Mouse (Mus musculus) lung, embryonic 16.5 days (tissue): ENCODE data around the gene Fam69a. TPM values are rescaled to one million over a fixed set of nuclear protein-coding genes. Genes with fewer than 3 reads are reported as not detected.

Experiments used
- ATAC-seq: fragments of 200-750 bp; cut with Nextera tagmentation; 2 replicates; pipeline ENCODE4 v1.8.0; 2017; ENCODE audit warnings: low read depth, mild to moderate bottlenecking, moderate library complexity
- H3K27ac ChIP-seq: fragments of 300-500 bp; sonication (generic); 2 replicates; pipeline ENCODE4 v1.5.1; 2014; ENCODE audit warnings: mild to moderate bottlenecking, control low read depth, low read length
- H3K27me3 ChIP-seq: fragments of 300-500 bp; sonication (generic); 2 replicates; pipeline ENCODE4 v1.6.1; 2014; ENCODE audit warnings: low read depth, low read length, mixed read lengths; ENCODE audit not compliant: control insufficient read depth, insufficient read depth
- H3K36me3 ChIP-seq: fragments of 300-500 bp; sonication (generic); 2 replicates; pipeline ENCODE4 v1.6.1; 2014; ENCODE audit warnings: low read length; ENCODE audit not compliant: control insufficient read depth, insufficient read depth
- H3K4me1 ChIP-seq: fragments of 300-500 bp; sonication (generic); replicated peaks from 2 replicates; pipeline ENCODE4 v1.6.1; 2014; ENCODE audit warnings: low read length, mixed read lengths; ENCODE audit not compliant: control insufficient read depth, insufficient read depth
- H3K4me2 ChIP-seq: fragments of 300-500 bp; sonication (generic); 2 replicates; pipeline ENCODE4 v1.6.1; 2014; ENCODE audit warnings: low read depth, low read length, control low read depth
- H3K4me3 ChIP-seq: fragments of 300-500 bp; sonication (generic); 2 replicates; pipeline ENCODE4 v1.5.1; 2014; ENCODE audit warnings: mild to moderate bottlenecking, low read length, control low read depth
- H3K9ac ChIP-seq: fragments of 300-500 bp; sonication (generic); 2 replicates; pipeline ENCODE4 v1.6.1; 2014; ENCODE audit warnings: low read length, control low read depth
- H3K9me3 ChIP-seq: fragments of 300-500 bp; sonication (generic); 2 replicates; pipeline ENCODE4 v1.6.1; 2016; ENCODE audit warnings: low read length; ENCODE audit not compliant: control insufficient read depth
- WGBS: fragments of 180-500 bp; shearing (Covaris S2); extraction: QIAGEN DNeasy Blood & Tissue Kit; methylation state at CpG from one replicate; pipeline ENCODE4 v1.1.7; 2014; 5-methylcytosine and 5-hydroxymethylcytosine counted together
- polyA plus RNA-seq: library from polyadenylated mRNA; unstranded; fragments of >200 nt; fragmentation: Nextera tagmentation; extraction: Ambion mirVana; gene quantifications from 2 replicates; pipeline ENCODE4 v1.2.1, GENCODE M21; 2015

Fam69a gene
- polyA plus RNA-seq, 1 experiment from 2014 or later, result 24.4 TPM

DNA sequence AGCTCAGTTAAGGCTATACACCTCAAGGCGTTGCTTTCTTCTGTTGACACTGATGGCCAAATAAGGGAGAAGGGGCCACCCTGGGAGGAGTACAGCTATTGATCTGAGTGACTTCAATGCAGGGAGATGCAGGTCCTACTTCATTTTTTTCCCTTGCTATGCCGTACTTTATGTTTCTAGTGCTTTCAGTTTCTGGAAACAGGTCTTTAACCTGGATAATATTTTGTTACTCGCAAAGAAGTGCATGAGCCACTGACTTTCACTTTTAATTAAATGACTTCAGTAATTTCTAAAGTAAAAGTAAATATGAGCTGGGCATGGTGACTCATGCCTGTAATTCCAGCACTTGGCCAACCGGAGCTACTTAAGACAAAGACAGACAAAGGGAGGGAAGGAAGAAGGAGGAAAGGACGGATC lies 958 bp upstream of the Fam69a start:
- no peak for ATAC-seq
- H3K4me2 ChIP-seq, result peak overlapping the region; percentile 90
- no peaks in the 10 kb centered on the region for H3K27me3 ChIP-seq
- peak overlapping the region; percentile 31 for H3K27ac ChIP-seq
- no peaks in the 10 kb centered on the region for H3K36me3 ChIP-seq
- WGBS, result 6% methylated on average over 5 of the region's 5 CpGs
- H3K4me1 ChIP-seq, result peaks cover 6% of the 10 kb centered on the region; the same call in 1 of the 2 replicates
- H3K9me3 ChIP-seq, result peaks cover 2% of the 10 kb centered on the region; the same call in 1 of the 2 replicates
- H3K9ac ChIP-seq, result peak overlapping the region; percentile 80
- peak overlapping the region; percentile 87 for H3K4me3 ChIP-seq

DNA sequence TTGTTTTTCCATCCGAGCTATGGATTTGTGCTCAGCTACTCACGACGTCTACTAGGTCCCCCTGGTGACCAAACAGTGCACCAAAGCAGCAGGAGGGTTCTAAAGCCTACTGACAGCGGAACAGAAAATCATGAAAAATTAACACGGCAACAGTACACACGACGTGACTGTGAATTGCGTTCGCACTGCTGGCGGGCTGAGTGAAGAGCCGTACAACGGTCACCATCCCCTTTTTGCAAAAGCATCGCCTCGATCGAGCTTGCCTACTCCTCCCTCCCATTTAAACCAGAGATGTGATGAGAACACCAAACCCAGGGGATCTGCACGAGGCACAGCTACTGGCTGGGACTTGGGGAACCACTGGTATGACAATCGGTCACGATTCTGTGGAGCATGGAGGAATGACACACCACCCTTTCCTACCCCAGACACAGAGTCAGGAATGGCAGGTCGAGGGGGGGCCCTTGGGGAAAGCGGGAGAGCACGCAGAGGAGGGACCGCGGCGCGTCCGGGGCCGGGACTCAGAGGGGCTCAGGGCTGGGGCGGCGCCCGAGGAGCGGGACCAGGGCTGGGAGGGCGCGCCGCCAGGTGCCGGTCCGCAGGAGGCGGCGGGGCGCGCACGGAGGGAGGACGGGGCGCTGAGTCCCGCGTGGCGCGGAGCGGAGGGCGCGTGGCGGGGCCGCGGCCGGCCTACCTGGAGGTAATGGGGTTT lies 474 bp downstream of the Fam69a start:
- peak overlapping the region; percentile 80 for H3K9ac ChIP-seq
- H3K27me3 ChIP-seq, result no peaks in the 10 kb centered on the region
- H3K27ac ChIP-seq, result peak overlapping the region; percentile 89
- peaks cover 2% of the 10 kb centered on the region; the same call in 1 of the 2 replicates for H3K9me3 ChIP-seq
- no peaks in the 10 kb centered on the region for H3K36me3 ChIP-seq
- H3K4me2 ChIP-seq, result peak overlapping the region; percentile 90
- peak; percentile 86 for ATAC-seq
- peaks cover 6% of the 10 kb centered on the region; the same call in 1 of the 2 replicates for H3K4me1 ChIP-seq
- under 1% methylated on average over 39 of the region's 54 CpGs for WGBS
- peak overlapping the region; percentile 87 for H3K4me3 ChIP-seq

DNA sequence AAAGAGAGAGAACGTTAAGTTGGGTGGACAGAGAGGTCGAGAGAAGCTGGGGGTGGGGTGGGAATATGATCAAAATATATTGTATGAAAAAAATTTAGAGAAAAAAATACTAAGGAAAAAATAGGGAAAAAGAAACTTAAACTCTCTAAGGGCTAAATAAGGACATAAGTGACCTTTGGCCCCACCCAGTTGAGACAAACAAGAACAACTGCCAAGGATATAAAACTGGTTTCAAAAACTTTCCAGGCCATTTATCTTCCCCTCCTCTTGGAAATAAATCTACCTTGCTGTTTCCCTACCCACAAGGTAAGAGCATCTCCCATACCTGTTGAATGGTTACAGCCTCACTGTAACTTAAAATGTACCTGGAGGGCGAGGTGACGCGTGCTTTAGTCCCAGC lies 2.9 kb downstream of the Fam69a start:
- no peaks in the 10 kb centered on the region for H3K27me3 ChIP-seq
- no peak overlapping the region for H3K9ac ChIP-seq
- WGBS, result 89% methylated on average over 5 of the region's 5 CpGs
- H3K4me1 ChIP-seq, result peaks cover 6% of the 10 kb centered on the region; the same call in 1 of the 2 replicates
- no peak overlapping the region for H3K4me2 ChIP-seq
- H3K4me3 ChIP-seq, result no peak overlapping the region
- no peak overlapping the region for H3K27ac ChIP-seq
- peaks cover 2% of the 10 kb centered on the region; the same call in 1 of the 2 replicates for H3K9me3 ChIP-seq
- no peak for ATAC-seq
- no peaks in the 10 kb centered on the region for H3K36me3 ChIP-seq

DNA sequence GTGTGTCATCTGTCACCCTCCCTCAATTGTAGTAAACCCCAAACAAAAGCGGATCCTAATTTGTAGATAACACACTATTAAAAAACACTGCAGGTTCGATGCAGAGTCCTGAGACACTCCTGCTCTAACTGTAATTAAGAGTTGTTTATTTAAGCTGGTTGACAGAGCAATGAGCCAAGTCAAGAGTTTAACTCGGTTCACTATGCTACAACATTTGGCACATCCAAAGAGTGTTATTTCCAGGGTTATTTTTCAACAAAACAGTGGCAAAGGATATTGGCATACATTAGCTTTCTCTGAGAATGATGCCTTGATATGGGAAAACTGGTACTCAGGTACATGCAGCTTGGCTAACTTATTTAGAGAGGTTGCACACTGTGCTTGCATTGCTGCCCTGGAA lies 4.9 kb downstream of the Fam69a start:
- Histone ChIP-seq H3K27me3 (no peaks in the 10 kb centered on the region), H3K9ac (no peak overlapping the region), H3K4me2 (no peak overlapping the region), H3K9me3 (no peaks in the 10 kb centered on the region), H3K4me1 (peaks cover 3% of the 10 kb centered on the region; the same call in 1 of the 2 replicates), H3K4me3 (no peak overlapping the region), H3K27ac (no peak overlapping the region), H3K36me3 (no peaks in the 10 kb centered on the region)
- ATAC-seq, result no peak
- WGBS, result 57% methylated on average over 3 of the region's 3 CpGs

DNA sequence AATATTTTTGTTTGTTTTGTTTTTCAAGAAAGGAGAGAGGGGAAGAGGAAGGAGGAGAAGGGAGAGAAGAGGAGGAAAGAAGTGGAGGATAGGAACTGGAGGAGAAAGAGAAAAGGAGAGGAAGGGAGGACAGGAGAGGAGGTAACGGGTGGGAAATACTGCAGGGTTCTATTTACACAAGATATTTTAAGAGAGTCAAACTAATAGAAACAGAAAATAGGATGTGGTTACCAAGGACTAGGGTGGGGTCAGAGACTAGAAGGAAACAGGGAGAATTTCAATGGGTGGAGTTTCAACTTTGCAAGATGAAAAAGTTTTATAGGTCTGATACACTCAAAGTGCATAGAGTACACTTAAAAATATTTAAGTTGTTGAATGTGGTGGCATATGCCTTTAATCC lies 7.0 kb downstream of the Fam69a start:
- no peak for ATAC-seq
- H3K4me3 ChIP-seq, result no peak overlapping the region
- no peaks in the 10 kb centered on the region for H3K27me3 ChIP-seq
- no peak overlapping the region for H3K9ac ChIP-seq
- H3K4me2 ChIP-seq, result no peak overlapping the region
- H3K4me1 ChIP-seq, result no peaks in the 10 kb centered on the region
- no peaks in the 10 kb centered on the region for H3K36me3 ChIP-seq
- H3K27ac ChIP-seq, result no peak overlapping the region
- no peaks in the 10 kb centered on the region for H3K9me3 ChIP-seq
- WGBS, result 58% methylated on average over 1 of the region's 1 CpGs

DNA sequence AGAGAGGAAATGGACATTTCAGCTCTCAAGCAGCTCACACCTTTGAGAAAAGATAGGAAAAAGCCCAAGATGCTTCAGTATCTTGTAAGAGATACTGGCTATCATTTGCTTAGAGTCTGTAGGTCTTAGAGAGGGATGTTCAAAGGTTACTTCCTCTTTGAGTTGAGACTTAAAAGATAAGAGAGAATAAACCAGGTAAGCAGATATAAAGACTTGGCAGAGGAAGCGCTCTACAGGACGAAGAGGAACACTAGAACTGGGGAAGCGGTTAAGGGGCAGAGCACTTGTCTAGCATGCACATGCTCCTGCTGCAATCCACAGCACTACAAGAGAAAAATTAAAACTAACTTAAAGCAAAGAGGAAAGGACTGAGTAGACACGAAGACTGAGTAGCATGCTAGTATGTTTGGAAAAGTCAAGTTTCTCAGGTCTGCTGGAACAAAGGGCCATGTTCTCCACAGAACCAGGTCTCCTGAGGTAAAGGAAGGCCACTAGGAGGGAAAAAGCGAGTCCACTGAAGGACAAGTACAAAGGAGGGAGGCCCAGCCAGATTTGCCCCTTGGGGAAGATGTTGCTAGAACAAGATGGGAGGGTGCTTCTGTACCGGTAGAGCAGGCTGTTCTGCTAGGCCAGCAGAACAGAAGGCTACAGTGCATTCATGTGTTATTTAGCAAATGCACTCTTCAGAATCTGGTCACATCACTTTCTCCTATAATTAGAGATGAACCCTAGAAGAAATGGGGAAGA lies 8.4 kb downstream of the Fam69a start:
- H3K9me3 ChIP-seq, result no peaks in the 10 kb centered on the region
- H3K4me2 ChIP-seq, result no peak overlapping the region
- no peaks in the 10 kb centered on the region for H3K27me3 ChIP-seq
- no peak overlapping the region for H3K4me3 ChIP-seq
- no peak for ATAC-seq
- no peaks in the 10 kb centered on the region for H3K36me3 ChIP-seq
- H3K4me1 ChIP-seq, result no peaks in the 10 kb centered on the region
- 78% methylated on average over 6 of the region's 6 CpGs for WGBS
- H3K9ac ChIP-seq, result no peak overlapping the region
- H3K27ac ChIP-seq, result no peak overlapping the region

DNA sequence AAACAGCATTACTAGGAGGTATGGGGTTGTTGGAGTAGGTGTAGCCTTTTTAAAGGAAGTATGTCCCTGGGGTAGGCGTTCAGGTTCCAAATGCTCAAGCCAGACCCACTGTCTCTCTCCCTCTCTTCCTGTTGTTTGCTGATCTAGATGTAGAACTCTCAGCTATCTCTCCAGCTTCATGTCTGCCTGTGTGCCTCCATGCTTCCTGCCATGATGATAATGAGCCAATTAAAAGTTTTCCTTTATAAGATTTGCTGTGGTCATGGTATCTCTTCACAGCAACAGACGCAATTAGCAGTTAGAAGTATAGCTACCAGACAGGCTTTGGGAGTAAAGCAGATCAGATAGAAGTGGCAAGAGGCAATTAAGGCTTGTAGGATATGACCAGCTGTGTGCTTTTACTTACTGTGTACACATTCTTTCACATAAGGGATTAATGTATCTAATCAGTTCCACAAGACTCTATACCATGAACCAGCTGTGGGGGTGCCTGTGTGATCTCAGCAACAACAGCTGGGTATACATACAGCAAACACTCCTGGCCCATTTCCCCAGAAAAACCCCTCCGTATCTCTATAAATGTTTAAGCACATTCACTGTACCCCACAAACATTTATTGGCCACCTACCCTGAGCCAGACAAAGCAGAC lies 9.1 kb downstream of the Fam69a start:
- Histone ChIP-seq H3K9ac (no peak overlapping the region), H3K27ac (no peak overlapping the region), H3K36me3 (no peaks in the 10 kb centered on the region), H3K27me3 (no peaks in the 10 kb centered on the region), H3K4me3 (no peak overlapping the region), H3K9me3 (no peaks in the 10 kb centered on the region), H3K4me1 (peaks cover 6% of the 10 kb centered on the region; the same call in 1 of the 2 replicates), H3K4me2 (no peak overlapping the region)
- WGBS, result 63% methylated on average over 3 of the region's 3 CpGs
- no peak for ATAC-seq

DNA sequence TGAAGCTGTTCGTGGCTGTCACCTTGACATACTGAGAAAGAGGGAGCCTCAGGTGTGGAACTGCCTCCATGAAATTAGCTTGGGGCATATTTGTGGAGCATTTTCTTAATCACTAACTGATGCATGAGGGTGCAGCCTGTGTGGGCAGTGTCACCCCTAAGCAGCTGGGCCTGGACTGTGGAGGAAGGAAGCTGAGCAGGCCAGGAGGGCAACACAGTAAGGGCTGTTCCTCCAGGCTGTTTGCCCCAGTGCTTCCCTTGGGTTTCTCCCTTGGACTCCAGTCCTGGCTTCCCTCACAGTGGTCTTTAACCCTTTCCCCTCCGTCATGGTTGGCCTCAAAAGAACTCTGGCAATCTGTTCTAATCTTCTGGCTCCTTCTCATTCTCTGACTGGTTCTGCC lies 13.6 kb downstream of the Fam69a start:
- no peak overlapping the region for H3K4me3 ChIP-seq
- whole genome bisulfite sequencing, result 60% methylated on average over 2 of the region's 2 CpGs
- H3K27me3 ChIP-seq, result no peaks in the 10 kb centered on the region
- ATAC-seq, result no peak
- no peaks in the 10 kb centered on the region for H3K36me3 ChIP-seq
- no peak overlapping the region for H3K27ac ChIP-seq
- peaks cover 12% of the 10 kb centered on the region; the same call in 1 of the 2 replicates for H3K4me1 ChIP-seq
- no peaks in the 10 kb centered on the region for H3K9me3 ChIP-seq
- no peak overlapping the region for H3K9ac ChIP-seq
- H3K4me2 ChIP-seq, result no peak overlapping the region
